Mouse (Mus musculus) layer of hippocampus, adult 2 months (tissue): ENCODE results near the gene Rhobtb1. TPM values are rescaled to one million over a fixed set of nuclear protein-coding genes. Genes with fewer than 3 reads are reported as not detected.
A peak's percentile ranks its signal among the peaks of the same experiment; 100 is the strongest.

Source experiments
- DNase-seq, 2 experiments: peaks; one replicate each; pipeline ENCODE4 v3.0.0; 2022; ENCODE audit warnings: low spot score in 2 of 2
- H3K27ac ChIP-seq: fragments of 200-600 bp; 2 replicates; pipeline ENCODE4 v1.8.1; 2022
- H3K4me3 ChIP-seq: fragments of 200-600 bp; 2 replicates; pipeline ENCODE4 v1.8.1; 2022; ENCODE audit warnings: mild to moderate bottlenecking
- CTCF ChIP-seq: fragments of 200-600 bp; conservative IDR thresholded peaks from 2 replicates; pipeline ENCODE4 v1.8.1; 2022; ENCODE audit warnings: antibody characterized with exemption, mild to moderate bottlenecking, moderate library complexity
- total RNA-seq, 2 experiments: library from RNA; stranded (reverse); gene quantifications; 2 replicates each; pipeline ENCODE4 v1.2.3; 2021

The Rhobtb1 gene
- total RNA-seq, 2 experiments from 2014 or later: 3.8 to 5.9 TPM

- TF ChIP-seq CTCF: peak; percentile 61
- H3K27ac ChIP-seq: no peak overlapping the region
- no peak overlapping the region for H3K4me3 ChIP-seq
- DNase-seq: peak in 1 of 2 experiments; percentile 28
These were observed 128.4 kb downstream of the Rhobtb1 start for GRCm38 (mm10) chr10:69279607-69279978.

GRCm38 (mm10) chr10:69286939-69287338 is 135.7 kb downstream of the Rhobtb1 start:
- Histone ChIP-seq H3K4me3 (no peak overlapping the region), H3K27ac (no peak overlapping the region)
- no peak for TF ChIP-seq CTCF
- no peak for DNase-seq

GRCm38 (mm10) chr10:69288086-69288485 is 136.9 kb downstream of the Rhobtb1 start:
- TF ChIP-seq CTCF: no peak
- Histone ChIP-seq H3K27ac (no peak overlapping the region), H3K4me3 (no peak overlapping the region)
- no peak for DNase-seq

- no peak overlapping the region for H3K27ac ChIP-seq
These were observed 137.5 kb downstream of the Rhobtb1 start for GRCm38 (mm10) chr10:69288720-69289119.

GRCm38 (mm10) chr10:69290736-69291135 is 139.5 kb downstream of the Rhobtb1 start:
- DNase-seq: no peak
- Histone ChIP-seq H3K27ac (no peak overlapping the region), H3K4me3 (no peak overlapping the region)
- TF ChIP-seq CTCF: no peak

More at GRCm38 (mm10) chr10:69288720-69289119, 137.5 kb downstream of the Rhobtb1 start:
- DNase-seq: no peak
- no peak overlapping the region for H3K4me3 ChIP-seq
- no peak for TF ChIP-seq CTCF

- no peak overlapping the region for H3K4me3 ChIP-seq
- no peak for DNase-seq
- H3K27ac ChIP-seq: no peak overlapping the region
- no peak for TF ChIP-seq CTCF
These were observed 144.7 kb downstream of the Rhobtb1 start for GRCm38 (mm10) chr10:69295919-69296318.

GRCm38 (mm10) chr10:69299985-69300384 is 148.8 kb downstream of the Rhobtb1 start:
- no peak for TF ChIP-seq CTCF
- Histone ChIP-seq H3K27ac (no peak overlapping the region), H3K4me3 (no peak overlapping the region)
- DNase-seq: no peak

GRCm38 (mm10) chr10:69302667-69303066 is 151.4 kb downstream of the Rhobtb1 start:
- TF ChIP-seq CTCF: no peak

GRCm38 (mm10) chr10:69304819-69305218 is 153.6 kb downstream of the Rhobtb1 start:
- TF ChIP-seq CTCF: no peak
- no peak for DNase-seq
- Histone ChIP-seq H3K4me3 (no peak overlapping the region), H3K27ac (no peak overlapping the region)

More at GRCm38 (mm10) chr10:69302667-69303066, 151.4 kb downstream of the Rhobtb1 start:
- DNase-seq: no peak
- Histone ChIP-seq H3K27ac (no peak overlapping the region), H3K4me3 (no peak overlapping the region)

GRCm38 (mm10) chr10:69305600-69305999 is 154.4 kb downstream of the Rhobtb1 start:
- no peak overlapping the region for H3K4me3 ChIP-seq
- TF ChIP-seq CTCF: no peak
- no peak overlapping the region for H3K27ac ChIP-seq
- DNase-seq: no peak

GRCm38 (mm10) chr10:69306205-69306604 is 155.0 kb downstream of the Rhobtb1 start:
- peak in 1 of 2 experiments; percentile 35 for DNase-seq
- H3K4me3 ChIP-seq: no peak overlapping the region

GRCm38 (mm10) chr10:69307067-69307466 is 155.8 kb downstream of the Rhobtb1 start:
- H3K27ac ChIP-seq: no peak overlapping the region
- peak; percentile 95 for TF ChIP-seq CTCF
- no peak overlapping the region for H3K4me3 ChIP-seq
- DNase-seq: peak; percentile 35 to 68

More at GRCm38 (mm10) chr10:69306205-69306604, 155.0 kb downstream of the Rhobtb1 start:
- no peak overlapping the region for H3K27ac ChIP-seq
- peak; percentile 82 for TF ChIP-seq CTCF

GRCm38 (mm10) chr10:69309109-69309508 is 157.9 kb downstream of the Rhobtb1 start:
- no peak for TF ChIP-seq CTCF
- H3K4me3 ChIP-seq: no peak overlapping the region
- no peak overlapping the region for H3K27ac ChIP-seq
- no peak for DNase-seq

- no peak for DNase-seq
- Histone ChIP-seq H3K27ac (no peak overlapping the region), H3K4me3 (no peak overlapping the region)
- no peak for TF ChIP-seq CTCF
These were observed 160.6 kb downstream of the Rhobtb1 start for GRCm38 (mm10) chr10:69311867-69312266.

GRCm38 (mm10) chr10:69313944-69314343 is 162.7 kb downstream of the Rhobtb1 start:
- DNase-seq: no peak

More at GRCm38 (mm10) chr10:69313944-69314343, 162.7 kb downstream of the Rhobtb1 start:
- Histone ChIP-seq H3K4me3 (no peak overlapping the region), H3K27ac (no peak overlapping the region)
- TF ChIP-seq CTCF: no peak
